Mouse (Mus musculus): Measurements from ENCODE around the gene Pclo. TPM values are rescaled to one million over a fixed set of nuclear protein-coding genes. Genes with fewer than 3 reads are reported as not detected.
"Not testable (repeated sequence)": the region's sequence is repeated elsewhere in the genome, so short reads cannot be mapped to it uniquely, and the experiment has no call there.

Pclo gene
- polyA plus RNA-seq, 3 experiments from 2014 or later, result 0.16 TPM; not detected in 2

- ATAC-seq, result no peak
These were observed 177.3 kb downstream of the Pclo start for GRCm38 (mm10) chr5:14691995-14692394.

- no peak for ATAC-seq
These were observed 182.0 kb downstream of the Pclo start for GRCm38 (mm10) chr5:14696745-14697144.

GRCm38 (mm10) chr5:14700900-14701299 is 186.2 kb downstream of the Pclo start:
- no peak for ATAC-seq

GRCm38 (mm10) chr5:14705423-14705822 is 190.7 kb downstream of the Pclo start:
- no peak for ATAC-seq

GRCm38 (mm10) chr5:14707311-14707710 is 192.6 kb downstream of the Pclo start:
- ATAC-seq, result no peak

GRCm38 (mm10) chr5:14723576-14723975 is 208.9 kb downstream of the Pclo start:
- no peak for ATAC-seq

- no peak for ATAC-seq
These were observed 214.0 kb downstream of the Pclo start for GRCm38 (mm10) chr5:14728676-14729253.

- ATAC-seq, result no peak
These were observed 236.2 kb downstream of the Pclo start for GRCm38 (mm10) chr5:14750882-14751281.

- ATAC-seq, result no peak
These were observed 252.0 kb downstream of the Pclo start for GRCm38 (mm10) chr5:14766686-14767085.

GRCm38 (mm10) chr5:14782362-14783082 is 267.8 kb downstream of the Pclo start:
- no peak for ATAC-seq

GRCm38 (mm10) chr5:14793891-14794290 is 279.2 kb downstream of the Pclo start:
- no peak for ATAC-seq

- ATAC-seq, result no peak
These were observed 292.4 kb downstream of the Pclo start for GRCm38 (mm10) chr5:14807136-14807535.

- ATAC-seq, result no peak
These were observed 318.6 kb downstream of the Pclo start for GRCm38 (mm10) chr5:14833165-14833860.

- no peak for ATAC-seq
These were observed 319.7 kb downstream of the Pclo start for GRCm38 (mm10) chr5:14834155-14834991.

- ATAC-seq, result no peak
These were observed 338.9 kb downstream of the Pclo start for GRCm38 (mm10) chr5:14853650-14854049.

- not testable (repeated sequence) for ATAC-seq
These were observed 370.6 kb downstream of the Pclo start for GRCm38 (mm10) chr5:14885291-14885690.

GRCm38 (mm10) chr5:14892242-14892641 is 377.5 kb downstream of the Pclo start:
- no peak for ATAC-seq

GRCm38 (mm10) chr5:14903539-14903938 is 388.8 kb downstream of the Pclo start:
- ATAC-seq, result not testable (repeated sequence)

All from inflammation-experienced regulatory T-cells, adult 6 months (primary cell).